Mouse (Mus musculus) gastrocnemius, postnatal 4 days (tissue): ENCODE results near the gene Ccdc6. TPM values are rescaled to one million over a fixed set of nuclear protein-coding genes. Genes with fewer than 3 reads are reported as not detected.
"Not testable (repeated sequence)": the region's sequence is repeated elsewhere in the genome, so short reads cannot be mapped to it uniquely, and the experiment has no call there.

ENCODE experiments used
- DNase-seq, 2 experiments: peaks; one replicate each; pipeline ENCODE4 v3.0.0; 2021 to 2022; ENCODE audit warnings: low spot score in 2 of 2, mixed read lengths in 2 of 2
- total RNA-seq, 2 experiments: library from RNA; stranded (reverse); gene quantifications; 2 replicates each; pipeline ENCODE4 v1.2.3; 2021

Ccdc6 gene
- total RNA-seq, 2 experiments from 2014 or later = 65.3 to 73.4 TPM

DNA sequence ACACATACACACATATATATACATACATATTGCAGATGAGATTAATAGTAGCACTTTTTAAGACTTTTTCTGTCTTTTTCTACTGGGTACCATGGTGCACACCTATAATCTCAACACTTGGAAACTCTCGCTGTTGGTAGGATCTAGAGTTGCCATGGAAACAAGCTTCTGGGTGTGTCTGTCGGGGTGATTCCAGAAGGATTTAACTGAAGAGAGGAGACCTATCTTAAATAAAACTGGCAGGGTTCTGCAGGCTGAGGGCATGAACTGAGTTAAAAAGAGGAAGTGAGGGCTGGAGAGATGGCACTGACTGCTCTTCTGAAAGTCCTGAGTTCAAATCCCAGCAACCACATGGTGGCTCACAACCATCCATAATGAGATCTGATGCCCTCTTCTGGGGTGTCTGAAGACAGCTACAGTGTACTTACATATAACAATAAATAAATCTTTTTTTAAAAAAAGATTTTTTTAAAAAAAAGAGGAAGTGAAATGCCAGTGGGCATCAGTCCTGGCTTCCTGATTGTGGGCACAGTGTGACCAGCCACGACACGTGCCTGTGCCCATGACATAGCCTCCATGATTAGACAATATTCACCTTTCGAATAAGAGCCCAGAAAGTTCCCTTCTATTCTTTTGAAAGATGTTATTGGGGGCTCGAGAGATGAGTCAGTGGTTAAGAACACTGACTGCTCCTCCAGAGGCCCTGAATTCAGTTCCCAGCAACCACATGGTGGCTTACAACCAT lies 102.7 kb downstream of the Ccdc6 start:
- no peak for DNase-seq

- DNase-seq = no peak
Measured at GRCm38 (mm10) chr10:70200889-70201500, 104.1 kb downstream of the Ccdc6 start.

- no peak for DNase-seq
Measured at GRCm38 (mm10) chr10:70204505-70205399, 107.8 kb downstream of the Ccdc6 start, which contains the start of gene Mrln. Mrln (plus strand) TSS chr10:70204664.

DNA sequence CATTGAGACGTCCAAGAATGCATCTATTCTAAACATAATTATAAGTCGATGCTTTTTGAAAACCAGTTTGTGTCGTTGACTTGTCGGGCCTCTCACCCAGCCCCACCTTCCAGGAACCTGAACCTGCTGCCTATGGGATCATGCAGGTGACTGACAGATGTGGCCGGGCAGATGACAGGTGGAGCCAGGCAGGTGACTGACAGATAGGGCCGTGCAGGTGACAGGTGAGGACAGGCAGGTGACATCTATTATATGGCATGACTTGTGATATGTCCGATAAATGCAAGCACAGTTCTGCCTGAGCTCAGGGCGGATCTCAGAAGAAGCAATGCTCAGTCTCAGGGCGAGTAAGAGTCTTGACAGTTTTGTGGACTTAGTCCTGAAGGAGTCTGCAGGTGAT lies 114.4 kb downstream of the Ccdc6 start:
- DNase-seq = no peak

- DNase-seq = no peak
Measured at GRCm38 (mm10) chr10:70220971-70221370, 124.0 kb downstream of the Ccdc6 start.

- not testable (repeated sequence) for DNase-seq
Measured at GRCm38 (mm10) chr10:70222231-70222630, 125.3 kb downstream of the Ccdc6 start.

DNA sequence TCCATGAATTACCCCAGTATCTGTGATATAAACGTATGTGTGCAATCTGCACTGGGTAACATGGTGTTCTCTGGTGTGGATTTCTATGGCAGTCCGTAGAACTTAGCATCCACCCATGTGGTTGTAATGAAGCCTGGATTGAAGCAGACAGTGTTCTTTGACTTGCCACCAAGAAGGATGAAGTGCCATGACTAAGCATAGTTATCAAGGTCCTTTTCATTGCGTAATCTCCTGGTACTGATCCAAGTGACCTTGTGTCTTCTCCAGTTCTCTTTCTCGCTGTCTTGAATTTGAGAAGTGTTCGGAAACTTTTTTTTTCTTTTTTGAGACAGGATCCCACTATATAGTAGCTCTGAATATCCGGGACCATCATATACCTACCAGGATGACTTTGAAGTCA lies 127.7 kb downstream of the Ccdc6 start:
- DNase-seq = no peak

DNA sequence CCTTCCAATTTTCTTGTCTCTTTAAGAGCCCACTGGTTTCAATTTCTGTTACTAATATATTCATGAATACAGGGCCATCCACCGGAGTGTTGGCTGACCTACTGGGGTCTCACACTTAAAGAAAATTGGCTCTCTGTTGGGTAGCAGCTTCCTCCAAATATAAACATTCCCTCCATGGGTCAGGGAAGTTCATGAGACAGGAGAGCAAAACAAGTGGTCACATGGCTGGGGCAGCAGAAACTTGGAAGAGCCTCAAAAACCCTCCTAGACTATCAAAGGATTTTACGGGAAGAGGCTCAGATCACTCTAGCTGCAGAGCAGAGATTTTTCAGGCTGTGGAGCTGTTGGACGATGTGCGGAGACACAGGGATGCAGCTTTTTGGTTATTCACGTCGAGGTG lies 128.8 kb downstream of the Ccdc6 start:
- no peak for DNase-seq

DNA sequence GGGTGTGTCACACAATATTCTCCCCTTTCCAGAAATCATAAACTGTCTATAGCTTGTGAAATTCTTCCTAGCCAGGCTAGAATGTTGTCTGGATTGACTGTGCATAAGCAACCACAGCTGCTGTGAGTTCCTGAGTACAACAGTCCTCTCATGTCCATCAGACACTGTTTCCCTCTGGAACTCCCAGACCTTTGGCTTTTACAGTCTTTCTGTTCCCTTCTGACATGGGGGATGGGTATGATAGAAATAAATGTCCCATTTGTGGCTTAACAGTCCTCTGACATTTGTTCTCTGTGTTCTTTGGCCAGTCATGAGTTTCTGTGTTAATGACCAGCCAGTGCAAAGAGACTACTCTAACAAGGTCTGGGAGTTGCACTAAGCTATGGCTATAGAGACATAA lies 129.7 kb downstream of the Ccdc6 start:
- no peak for DNase-seq

DNA sequence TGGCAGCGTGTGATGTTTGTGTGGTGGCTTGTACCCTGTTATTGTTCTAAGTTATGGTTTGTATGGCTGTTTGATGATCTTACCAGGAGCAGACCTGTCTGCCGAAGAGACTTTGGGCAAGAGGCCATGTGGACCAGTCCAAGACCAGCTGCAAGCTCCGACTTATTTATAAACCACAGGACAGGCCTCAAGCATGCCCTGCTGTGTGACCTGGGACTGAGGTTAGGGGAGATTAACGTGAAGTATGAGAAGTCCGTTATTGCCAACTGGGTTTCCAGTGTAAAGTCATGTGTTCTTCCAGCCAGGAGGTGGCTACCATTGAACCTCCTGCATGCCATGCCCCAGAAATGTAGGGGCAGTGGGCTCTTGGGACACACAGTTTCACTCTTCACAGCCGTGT lies 133.4 kb downstream of the Ccdc6 start:
- peak in 1 of 2 experiments; percentile 15 for DNase-seq

DNA sequence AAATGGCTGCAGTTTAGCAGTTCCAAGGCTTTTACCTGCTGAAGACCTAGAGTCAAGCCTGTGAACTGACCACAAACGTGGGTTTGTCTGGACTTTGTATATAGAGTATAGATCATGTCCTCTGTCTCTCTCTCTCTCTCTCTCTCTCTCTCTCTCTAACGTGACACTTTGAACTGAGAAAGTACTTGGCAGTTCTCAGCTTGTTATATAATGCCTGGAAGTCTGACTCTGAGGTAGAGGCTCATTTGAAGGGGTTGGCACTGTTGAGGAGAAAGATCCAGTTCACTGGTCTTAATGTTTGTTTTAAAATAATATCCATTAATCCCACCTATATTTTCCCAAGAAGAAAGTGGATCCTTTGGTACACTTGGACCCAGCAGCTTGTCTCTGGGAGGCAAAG lies 141.0 kb downstream of the Ccdc6 start:
- DNase-seq = no peak

Other genes starting within 250 kb of the Ccdc6 start
- 100 to 1,000 TPM; 151 to 157 TPM for gene Mrln, start 107.5 kb downstream of the Ccdc6 start, total RNA-seq
- gene Slc16a9, start 148.0 kb downstream of the Ccdc6 start, total RNA-seq = 1 to 10 TPM; 3.2 to 3.7 TPM